Mouse (Mus musculus) intestine, embryonic 16.5 days (tissue): ENCODE results near the gene Tchhl1. TPM values are rescaled to one million over a fixed set of nuclear protein-coding genes. Genes with fewer than 3 reads are reported as not detected.
"Not testable (repeated sequence)": the region's sequence is repeated elsewhere in the genome, so short reads cannot be mapped to it uniquely, and the experiment has no call there.

Experiments used
- ATAC-seq: fragments of 200-750 bp; cut with Nextera tagmentation; 2 replicates; pipeline ENCODE4 v1.8.0; 2017; ENCODE audit warnings: moderate TSS enrichment, moderate library complexity
- H3K27ac ChIP-seq: fragments of 300-500 bp; sonication (generic); 2 replicates; pipeline ENCODE4 v1.5.1; 2014; ENCODE audit warnings: mild to moderate bottlenecking, low read length
- H3K27me3 ChIP-seq: fragments of 300-500 bp; sonication (generic); replicated peaks from 2 replicates; pipeline ENCODE4 v1.6.1; 2014; ENCODE audit warnings: low read length, control low read depth, mixed read lengths; ENCODE audit not compliant: control insufficient read depth, insufficient read depth
- H3K36me3 ChIP-seq: fragments of 300-500 bp; sonication (generic); 2 replicates; pipeline ENCODE4 v1.6.1; 2014; ENCODE audit warnings: low read length, control low read depth; ENCODE audit not compliant: control insufficient read depth, insufficient read depth
- H3K4me1 ChIP-seq: fragments of 300-500 bp; sonication (generic); 2 replicates; pipeline ENCODE4 v1.6.1; 2014; ENCODE audit warnings: low read length, control low read depth, mixed read lengths; ENCODE audit not compliant: control insufficient read depth, insufficient read depth
- H3K4me2 ChIP-seq: fragments of 300-500 bp; sonication (generic); 2 replicates; pipeline ENCODE4 v1.6.1; 2014; ENCODE audit warnings: low read depth, low read length, control low read depth
- H3K4me3 ChIP-seq: fragments of 300-500 bp; sonication (generic); 2 replicates; pipeline ENCODE4 v1.5.1; 2014; ENCODE audit warnings: mild to moderate bottlenecking, low read length
- H3K9ac ChIP-seq: fragments of 300-500 bp; sonication (generic); 2 replicates; pipeline ENCODE4 v1.6.1; 2014; ENCODE audit warnings: low read depth, low read length
- H3K9me3 ChIP-seq: fragments of 300-500 bp; sonication (generic); 2 replicates; pipeline ENCODE4 v1.6.1; 2016; ENCODE audit warnings: low read length, control low read depth; ENCODE audit not compliant: control insufficient read depth
- WGBS: fragments of 180-500 bp; shearing (Covaris S2); extraction: QIAGEN DNeasy Blood & Tissue Kit; methylation state at CpG from one replicate; pipeline ENCODE4 v1.1.7; 2014; 5-methylcytosine and 5-hydroxymethylcytosine counted together
- polyA plus RNA-seq: library from polyadenylated mRNA; unstranded; fragments of >200 nt; fragmentation: Nextera tagmentation; extraction: Ambion mirVana; gene quantifications from 2 replicates; pipeline ENCODE4 v1.2.1, GENCODE M21; 2015

Gene Tchhl1
- polyA plus RNA-seq: not detected in 2 replicates

GRCm38 (mm10) chr3:93468561-93468960 lies at the start of gene Tchhl1:
Tchhl1 (plus strand) TSS chr3:93468754.
- WGBS: 50% methylated on average over 5 of the region's 5 CpGs
- Histone ChIP-seq H3K27me3 (no peaks in the 10 kb centered on the region), H3K27ac (no peak within 1 kb of the TSS), H3K4me1 (no peaks in the 10 kb centered on the region), H3K9ac (no peak within 1 kb of the TSS), H3K4me3 (no peak within 1 kb of the TSS), H3K4me2 (no peak within 1 kb of the TSS), H3K36me3 (no peaks in the 10 kb centered on the region), H3K9me3 (no peaks in the 10 kb centered on the region)
- ATAC-seq: no peak

GRCm38 (mm10) chr3:93431673-93432072 lies 36.9 kb upstream of the Tchhl1 start:
- Histone ChIP-seq H3K27ac (no peak overlapping the region), H3K4me1 (no peaks in the 10 kb centered on the region), H3K36me3 (no peaks in the 10 kb centered on the region), H3K4me2 (no peak overlapping the region), H3K9me3 (no peaks in the 10 kb centered on the region), H3K4me3 (no peak overlapping the region), H3K9ac (no peak overlapping the region), H3K27me3 (no peaks in the 10 kb centered on the region)
- 63% methylated on average over 3 of the region's 3 CpGs for WGBS
- ATAC-seq: no peak

GRCm38 (mm10) chr3:93442030-93442429 lies 26.5 kb upstream of the Tchhl1 start, which contains the start of gene Tchh:
Tchh (plus strand) TSS chr3:93442330.
- Histone ChIP-seq H3K4me2 (peak within 1 kb of the TSS; percentile 97; the same call in 1 of the 2 replicates), H3K9me3 (no peaks in the 10 kb centered on the region), H3K9ac (no peak within 1 kb of the TSS), H3K4me3 (no peak within 1 kb of the TSS), H3K27me3 (peaks cover 3% of the 10 kb centered on the region; the same call in 1 of the 2 replicates), H3K4me1 (peaks cover 16% of the 10 kb centered on the region), H3K27ac (no peak within 1 kb of the TSS), H3K36me3 (no peaks in the 10 kb centered on the region)
- ATAC-seq: no peak
- WGBS: 93% methylated on average over 1 of the region's 1 CpGs

GRCm38 (mm10) chr3:93443501-93444101 lies 25.0 kb upstream of the Tchhl1 start:
- H3K36me3 ChIP-seq: no peaks in the 10 kb centered on the region
- H3K9ac ChIP-seq: peak overlapping the region; percentile 67
- H3K27ac ChIP-seq: no peak overlapping the region
- no peaks in the 10 kb centered on the region for H3K9me3 ChIP-seq
- H3K4me1 ChIP-seq: peaks cover 16% of the 10 kb centered on the region
- peaks cover 3% of the 10 kb centered on the region; the same call in 1 of the 2 replicates for H3K27me3 ChIP-seq
- H3K4me3 ChIP-seq: peak overlapping the region; percentile 66
- no peak for ATAC-seq
- H3K4me2 ChIP-seq: peak overlapping the region; percentile 97
- WGBS: under 1% methylated on average over 38 of the region's 38 CpGs

GRCm38 (mm10) chr3:93444343-93445164 lies 24.0 kb upstream of the Tchhl1 start:
- H3K27ac ChIP-seq: peak overlapping the region; percentile 68
- H3K4me1 ChIP-seq: peaks cover 16% of the 10 kb centered on the region
- peak; percentile 83 for ATAC-seq
- no peaks in the 10 kb centered on the region for H3K9me3 ChIP-seq
- peak overlapping the region; percentile 97 for H3K4me2 ChIP-seq
- WGBS: under 1% methylated on average over 56 of the region's 56 CpGs
- H3K9ac ChIP-seq: peak overlapping the region; percentile 67
- H3K36me3 ChIP-seq: no peaks in the 10 kb centered on the region
- H3K27me3 ChIP-seq: peaks cover 3% of the 10 kb centered on the region; the same call in 1 of the 2 replicates
- H3K4me3 ChIP-seq: peak overlapping the region; percentile 66

GRCm38 (mm10) chr3:93445165-93445705 lies 23.3 kb upstream of the Tchhl1 start:
- peaks cover 3% of the 10 kb centered on the region; the same call in 1 of the 2 replicates for H3K27me3 ChIP-seq
- peak; percentile 18; the same call in 1 of the 2 replicates for ATAC-seq
- under 1% methylated on average over 36 of the region's 36 CpGs for whole genome bisulfite sequencing
- peak overlapping the region; percentile 66 for H3K4me3 ChIP-seq
- no peaks in the 10 kb centered on the region for H3K9me3 ChIP-seq
- peak overlapping the region; percentile 97 for H3K4me2 ChIP-seq
- peak overlapping the region; percentile 67 for H3K9ac ChIP-seq
- peak overlapping the region; percentile 68 for H3K27ac ChIP-seq
- no peaks in the 10 kb centered on the region for H3K36me3 ChIP-seq
- peaks cover 16% of the 10 kb centered on the region for H3K4me1 ChIP-seq

- Histone ChIP-seq H3K9me3 (no peaks in the 10 kb centered on the region), H3K4me1 (peaks cover 16% of the 10 kb centered on the region), H3K9ac (peak overlapping the region; percentile 67), H3K4me2 (peak overlapping the region; percentile 97), H3K4me3 (peak overlapping the region; percentile 66), H3K27ac (no peak overlapping the region), H3K36me3 (no peaks in the 10 kb centered on the region), H3K27me3 (peaks cover 3% of the 10 kb centered on the region; the same call in 1 of the 2 replicates)
- no peak for ATAC-seq
- under 1% methylated on average over 54 of the region's 54 CpGs for WGBS
Observed at GRCm38 (mm10) chr3:93446128-93446755, 22.3 kb upstream of the Tchhl1 start.

- peak overlapping the region; percentile 66 for H3K4me3 ChIP-seq
- WGBS: 1% methylated on average over 32 of the region's 32 CpGs
- not testable (repeated sequence) for H3K27me3 ChIP-seq, H3K9me3 ChIP-seq, H3K36me3 ChIP-seq
- H3K4me2 ChIP-seq: peak overlapping the region; percentile 97
- H3K9ac ChIP-seq: peak overlapping the region; percentile 67
- H3K27ac ChIP-seq: peak overlapping the region; percentile 75
- H3K4me1 ChIP-seq: peaks cover 16% of the 10 kb centered on the region
- peak; percentile 6 for ATAC-seq
Observed at GRCm38 (mm10) chr3:93446756-93447137, 21.8 kb upstream of the Tchhl1 start.
